Mouse (Mus musculus) spleen, adult 2 months (tissue): ENCODE data around the gene Ceacam15.

Experiments used
- CTCF ChIP-seq: fragments of 200-500 bp; IDR thresholded peaks from 2 replicates; pipeline ENCODE4 v1.5.1; 2011; ENCODE audit warnings: mild to moderate bottlenecking, inconsistent platforms; ENCODE audit not compliant: insufficient read depth, insufficient read length, insufficient replicate concordance; ENCODE audit errors: extremely low read depth
- POLR2A ChIP-seq: fragments of 200-500 bp; IDR thresholded peaks from 2 replicates; pipeline ENCODE4 v1.6.1; 2011; ENCODE audit warnings: low read depth, low read length, inconsistent platforms

- TF ChIP-seq CTCF (no peak), POLR2A (no peak)
These were observed 43.6 kb downstream of the Ceacam15 start for GRCm38 (mm10) chr7:16631932-16632331.
